Mouse (Mus musculus): Measurements from ENCODE around the gene Ssbp3.
A peak's percentile ranks its signal among the peaks of the same experiment; 100 is the strongest.

The Ssbp3 gene

DNA sequence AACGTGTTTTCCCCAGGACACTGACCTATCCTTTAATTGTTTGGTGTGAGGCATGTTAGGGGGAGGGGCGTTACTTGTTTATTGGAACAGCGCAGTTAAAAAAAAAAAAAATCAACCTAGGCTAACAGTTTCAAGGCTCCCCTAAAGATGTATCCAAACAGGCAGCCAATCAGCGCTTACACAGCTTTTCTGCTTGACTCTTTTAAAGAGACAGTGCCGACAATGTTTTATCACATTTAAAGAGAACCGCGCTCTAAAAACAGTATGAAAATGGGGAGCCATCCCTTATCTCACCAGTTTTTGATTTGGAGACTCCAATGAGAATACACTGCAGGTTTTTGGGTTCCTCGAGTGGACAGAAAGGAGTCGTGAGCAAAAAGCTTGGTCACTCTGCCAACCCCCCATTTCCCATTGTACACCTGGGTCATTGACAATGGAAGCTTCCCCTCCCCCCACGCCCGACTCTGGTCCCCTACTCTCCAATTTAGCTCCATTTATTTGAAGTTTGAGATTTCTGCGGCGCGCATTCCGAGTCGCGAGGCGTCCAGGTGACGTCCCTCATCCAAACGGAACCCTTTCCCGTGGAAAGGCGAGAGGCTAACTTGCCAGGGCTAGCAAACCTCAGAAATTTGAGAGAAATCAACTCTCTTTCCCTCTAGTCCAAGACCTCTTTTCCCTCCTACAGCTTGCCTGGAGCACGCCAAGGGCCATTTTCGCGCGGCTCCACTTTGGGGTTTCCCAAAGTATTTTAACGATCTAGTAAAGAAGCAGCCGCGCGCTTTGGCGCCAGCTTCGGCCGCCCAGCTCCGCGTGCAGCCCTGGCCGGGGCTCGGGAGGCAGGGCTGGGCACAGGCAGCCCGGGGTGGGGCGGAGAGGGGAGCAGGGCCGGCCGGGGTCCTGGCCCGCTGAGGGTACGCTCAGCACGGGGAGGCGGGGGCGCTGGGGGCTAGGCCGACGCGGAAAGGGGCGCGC, at the start of gene Ssbp3:
Gene Ssbp3, plus strand, starts transcription at position 501 of the 972 bp plus-strand sequence.
- DNase-seq (ENCODE audit: low spot score) = peak; percentile 82

DNA sequence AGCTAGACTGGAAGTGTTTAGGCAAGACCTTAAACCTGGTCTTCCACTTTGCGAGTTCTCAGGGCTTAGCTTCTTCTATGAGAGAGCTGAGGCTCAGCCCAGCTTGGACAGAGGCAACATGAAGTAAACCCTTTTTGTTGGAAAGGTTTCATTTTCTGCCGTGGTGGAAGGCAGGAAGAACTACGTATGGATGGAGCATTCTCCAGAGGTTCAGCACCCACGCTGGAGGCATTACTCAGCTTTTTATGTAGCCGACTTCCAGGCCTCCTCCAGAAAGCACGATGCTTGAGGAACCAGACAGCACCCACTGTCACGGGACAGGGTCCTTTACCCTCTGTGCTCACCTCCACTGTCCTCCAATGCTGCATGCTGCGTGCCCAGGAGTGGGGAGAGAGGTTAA, 48.6 kb upstream of the Ssbp3 start:
- DNase-seq (ENCODE audit: low spot score) = no peak

DNA sequence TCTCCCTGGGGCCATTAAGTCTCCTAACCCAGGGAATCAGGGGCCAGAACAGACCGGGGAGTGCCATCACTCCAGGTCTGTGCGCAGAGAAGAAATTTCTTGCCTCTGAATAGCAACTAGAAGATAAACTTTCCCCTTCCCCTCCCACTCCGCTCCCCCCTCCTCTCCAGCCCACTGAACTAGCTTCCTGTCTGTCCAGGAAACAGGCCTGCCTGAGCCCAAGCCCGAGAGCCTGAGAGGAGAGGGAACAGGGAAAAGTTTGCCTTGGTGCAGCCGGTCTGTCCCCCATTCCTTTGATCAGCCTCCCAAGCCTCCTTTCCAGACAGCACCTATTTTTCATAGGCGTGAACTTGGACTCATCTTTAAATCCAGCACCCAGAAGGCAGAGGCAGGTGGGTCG, 48.2 kb upstream of the Ssbp3 start:
- DNase-seq (ENCODE audit: low spot score) = no peak

DNA sequence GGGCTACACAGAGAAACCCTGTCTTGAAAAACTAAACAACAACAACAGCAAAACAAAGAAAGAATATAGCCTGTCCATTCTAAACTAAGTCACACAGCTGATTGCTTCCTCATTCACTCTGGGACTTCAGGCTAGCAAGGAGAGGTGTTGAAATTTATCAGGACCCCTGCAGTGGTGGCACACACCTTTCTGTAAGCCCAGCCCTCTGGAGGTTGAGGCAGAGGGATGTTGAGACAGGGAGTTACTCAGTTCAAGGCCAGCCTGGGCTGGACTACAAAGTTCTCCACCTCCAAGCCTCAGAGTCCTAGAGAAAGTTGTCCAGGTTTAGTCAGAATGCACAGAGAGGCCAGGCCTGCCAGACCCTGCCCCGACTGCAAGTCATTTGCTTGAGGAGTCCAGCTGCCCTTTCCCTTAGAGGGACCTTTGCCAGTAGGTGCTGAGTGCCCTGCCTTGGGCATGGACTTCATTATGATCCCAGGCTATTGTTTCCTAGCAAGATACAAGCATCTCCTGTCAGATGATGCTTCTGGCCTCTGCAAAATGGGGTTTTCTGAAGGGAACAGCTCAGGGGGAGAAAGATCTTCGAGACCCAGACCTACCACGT, 47.6 kb upstream of the Ssbp3 start:
- DNase-seq (ENCODE audit: low spot score) = no peak

DNA sequence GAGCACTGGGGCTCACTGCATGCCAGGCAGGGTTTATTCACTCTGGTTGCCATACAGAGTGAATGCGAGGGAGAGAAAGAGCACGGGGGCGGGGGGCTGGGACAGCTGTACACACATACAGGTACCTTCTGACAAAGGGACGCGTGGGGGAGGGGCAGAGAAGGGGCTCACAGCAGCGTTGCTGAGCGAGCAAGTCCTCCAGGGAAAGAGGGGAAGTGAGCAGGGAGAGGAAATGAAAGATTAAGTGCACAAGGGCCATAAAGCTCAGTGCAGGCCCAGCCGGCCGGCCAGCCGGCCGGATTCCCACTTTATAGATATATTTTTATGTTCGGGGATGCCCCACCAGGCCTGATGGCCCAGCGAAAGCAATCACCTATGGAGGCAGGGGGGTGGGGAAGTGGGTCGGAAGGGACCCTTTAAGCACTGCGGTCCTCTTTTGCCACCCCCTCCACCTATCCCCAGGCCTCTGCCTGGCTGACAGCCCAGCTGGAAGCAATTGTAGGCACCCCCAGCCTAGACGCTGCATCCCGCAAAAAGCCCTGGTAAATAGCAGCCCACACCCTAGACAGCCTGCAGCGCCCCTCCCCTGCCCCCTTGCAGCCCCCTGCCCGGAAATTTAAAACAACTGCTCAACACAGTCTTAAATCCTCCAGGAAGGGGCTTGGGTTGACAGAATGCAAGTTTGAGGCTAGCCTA, 44.9 kb upstream of the Ssbp3 start:
- peak; percentile 57 for DNase-seq (ENCODE audit: low spot score)

DNA sequence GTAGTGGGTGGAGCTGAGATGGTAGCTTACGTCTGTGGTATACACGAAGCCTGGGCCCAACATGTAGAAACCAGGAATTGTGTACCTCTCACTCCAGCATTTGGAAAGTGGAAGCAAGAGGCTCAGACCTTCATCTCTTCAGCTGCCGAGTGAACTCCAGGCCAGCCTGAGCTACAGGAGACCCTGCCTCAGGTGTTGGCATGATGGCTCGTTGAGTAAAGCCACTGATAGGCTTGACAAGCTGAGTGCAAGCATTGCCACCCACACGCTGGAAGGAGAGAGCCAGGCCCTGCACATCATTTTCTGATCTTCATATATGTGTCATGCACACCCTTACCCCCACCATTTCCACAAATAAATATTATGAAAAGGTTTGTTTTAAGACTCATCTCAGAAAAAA, 44.1 kb upstream of the Ssbp3 start:
- no peak for DNase-seq (ENCODE audit: low spot score)

DNA sequence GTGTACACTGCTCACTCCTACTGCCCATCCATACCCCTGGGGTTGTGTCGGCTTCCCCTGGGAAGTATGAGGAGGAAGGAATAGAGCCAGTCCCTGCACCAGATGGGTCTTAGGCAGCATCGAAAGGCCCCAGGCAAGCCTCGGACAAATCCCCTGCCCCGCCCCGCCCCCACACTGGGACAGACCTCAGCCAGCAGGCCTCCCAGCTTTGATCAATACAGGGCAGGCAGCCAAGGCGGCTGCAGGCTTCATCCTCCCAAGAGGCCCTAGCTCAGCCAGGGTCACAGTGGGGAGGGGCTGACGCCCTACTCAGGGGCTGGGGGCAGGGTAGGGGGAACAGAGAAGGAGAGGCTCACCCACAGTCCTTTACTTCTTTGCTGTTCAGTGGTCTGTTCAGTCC, 43.7 kb upstream of the Ssbp3 start:
- peak; percentile 80 for DNase-seq (ENCODE audit: low spot score)

DNA sequence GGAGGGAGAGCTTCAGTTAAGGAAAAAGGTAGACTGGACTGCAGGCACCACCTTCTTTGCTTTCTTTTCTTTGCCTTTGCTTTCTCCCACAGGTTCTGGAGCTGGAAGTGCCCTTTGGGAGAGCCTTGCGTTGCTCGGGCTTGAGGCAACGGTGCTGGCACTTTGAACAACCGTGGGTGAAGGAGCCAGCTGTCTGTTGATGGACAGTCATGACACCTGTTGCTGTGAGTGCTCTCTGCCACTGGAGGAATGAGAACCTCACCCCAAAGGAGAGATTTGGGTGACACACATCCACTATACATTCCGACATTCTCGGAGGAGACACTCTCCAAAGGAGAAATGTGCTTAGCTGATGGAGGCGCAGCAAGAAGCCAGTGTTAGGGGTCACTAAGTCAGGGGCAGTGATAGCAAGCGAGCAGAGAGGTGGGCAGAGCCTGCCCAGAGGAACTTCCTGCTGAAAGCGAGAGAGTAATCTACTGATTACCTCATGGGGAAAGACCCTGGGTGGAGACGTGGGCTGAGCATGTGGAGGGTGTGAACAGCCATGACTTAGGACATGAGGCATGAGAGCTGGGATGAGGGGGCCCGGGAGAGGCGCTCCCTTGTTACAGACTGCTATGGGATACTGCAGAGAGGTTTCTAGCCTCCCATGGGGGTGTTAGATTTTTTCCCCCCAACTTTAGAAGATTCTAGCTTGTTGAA, 41.6 kb upstream of the Ssbp3 start:
- DNase-seq (ENCODE audit: low spot score) = no peak

DNA sequence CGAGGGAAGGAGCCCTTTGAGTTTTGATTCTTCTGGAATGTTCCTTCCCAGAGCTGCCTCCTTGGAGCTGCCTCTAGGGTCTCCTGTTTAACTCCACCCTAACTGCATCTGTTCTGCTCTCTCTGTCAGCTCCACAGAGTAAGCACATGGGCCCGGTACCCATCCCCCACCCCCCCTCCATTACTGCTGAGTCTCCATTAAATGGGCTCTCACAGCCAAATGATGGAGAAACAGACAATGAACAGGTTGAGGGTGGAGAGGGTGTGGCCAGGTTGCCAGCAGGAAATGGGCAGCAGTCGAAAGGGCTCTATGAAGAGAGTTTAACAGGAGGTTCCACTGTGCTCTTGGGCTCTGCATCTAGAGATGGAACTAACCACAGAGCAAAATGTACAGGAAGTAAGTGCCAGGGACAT, 41.0 kb upstream of the Ssbp3 start:
- DNase-seq (ENCODE audit: low spot score) = no peak

DNA sequence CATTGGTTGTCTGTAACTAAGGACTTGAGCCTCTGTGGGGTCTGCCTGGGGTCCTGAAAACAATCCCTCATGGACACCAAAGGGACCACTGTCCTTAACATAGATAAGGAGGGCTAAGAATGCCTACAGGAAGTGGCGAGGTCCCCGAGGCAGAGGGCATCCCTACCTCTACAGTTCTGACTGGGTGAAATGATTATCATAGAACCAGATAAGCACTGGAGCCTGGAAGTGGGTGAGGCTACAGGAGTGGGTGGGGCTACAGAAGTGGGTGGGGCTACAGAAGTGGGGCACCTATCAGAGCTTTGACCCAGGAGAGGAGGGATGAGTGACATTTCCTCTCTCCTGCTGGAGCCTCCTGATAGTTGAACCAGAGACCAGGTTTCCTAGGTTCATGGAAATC, 39.9 kb upstream of the Ssbp3 start:
- DNase-seq (ENCODE audit: low spot score) = no peak

DNA sequence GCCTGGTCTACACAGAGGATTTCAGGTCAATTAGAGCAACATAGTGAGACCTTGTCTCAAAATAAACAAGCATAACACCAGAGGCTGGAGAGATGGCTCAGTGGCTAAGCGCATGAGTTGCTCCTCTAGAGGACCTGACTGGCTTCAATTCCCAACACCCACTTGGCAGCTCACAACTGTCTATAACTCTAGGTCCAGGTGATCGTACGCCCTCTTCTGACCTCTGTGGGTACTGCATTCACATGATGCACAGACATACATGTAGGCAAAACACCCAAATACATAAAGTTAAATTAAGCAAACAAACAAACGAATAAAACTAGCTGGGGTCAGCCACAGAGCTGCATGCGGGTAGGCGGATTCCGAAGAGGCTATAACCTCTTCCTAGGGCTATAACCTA, 36.0 kb upstream of the Ssbp3 start:
- no peak for DNase-seq (ENCODE audit: low spot score)

DNA sequence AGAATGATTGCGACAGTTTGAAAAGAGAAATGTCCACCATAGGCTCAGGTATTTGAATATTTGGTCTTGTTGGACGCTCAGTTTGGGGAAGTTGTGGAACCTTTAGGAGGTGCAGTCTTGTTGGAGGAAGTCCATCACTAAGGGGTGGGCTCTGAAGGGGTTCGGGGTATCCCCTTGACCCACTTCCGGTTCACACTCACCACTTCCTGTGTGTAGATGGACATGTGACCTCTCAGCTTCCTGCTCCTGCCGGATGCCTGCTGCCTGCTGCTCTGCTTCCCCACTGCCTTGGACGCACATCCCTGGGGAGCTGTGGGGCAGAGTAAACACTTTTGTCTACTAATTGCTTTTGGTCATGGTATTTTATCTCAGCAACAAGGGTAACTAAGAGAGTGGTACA, 29.4 kb upstream of the Ssbp3 start:
- DNase-seq (ENCODE audit: low spot score) = no peak

DNA sequence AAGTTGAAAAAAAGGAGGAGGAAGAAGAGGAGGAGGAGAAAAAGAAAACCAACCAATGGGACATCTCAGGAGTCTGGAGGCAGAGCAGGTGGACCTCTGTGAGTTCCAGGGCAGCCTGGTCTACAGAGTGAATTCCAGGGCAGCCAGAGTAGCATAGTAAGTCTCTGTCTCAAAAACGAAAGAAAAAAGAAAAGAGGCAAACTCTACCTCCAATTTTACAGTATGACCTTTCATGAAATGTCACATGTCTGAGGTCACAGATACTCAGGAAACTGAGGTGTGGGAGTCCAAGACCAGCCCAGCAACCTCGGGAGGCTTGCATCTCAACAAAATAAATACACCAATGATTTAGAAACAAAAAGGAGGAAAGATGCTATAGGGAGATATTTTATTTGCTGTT, 27.4 kb upstream of the Ssbp3 start:
- no peak for DNase-seq (ENCODE audit: low spot score)

DNA sequence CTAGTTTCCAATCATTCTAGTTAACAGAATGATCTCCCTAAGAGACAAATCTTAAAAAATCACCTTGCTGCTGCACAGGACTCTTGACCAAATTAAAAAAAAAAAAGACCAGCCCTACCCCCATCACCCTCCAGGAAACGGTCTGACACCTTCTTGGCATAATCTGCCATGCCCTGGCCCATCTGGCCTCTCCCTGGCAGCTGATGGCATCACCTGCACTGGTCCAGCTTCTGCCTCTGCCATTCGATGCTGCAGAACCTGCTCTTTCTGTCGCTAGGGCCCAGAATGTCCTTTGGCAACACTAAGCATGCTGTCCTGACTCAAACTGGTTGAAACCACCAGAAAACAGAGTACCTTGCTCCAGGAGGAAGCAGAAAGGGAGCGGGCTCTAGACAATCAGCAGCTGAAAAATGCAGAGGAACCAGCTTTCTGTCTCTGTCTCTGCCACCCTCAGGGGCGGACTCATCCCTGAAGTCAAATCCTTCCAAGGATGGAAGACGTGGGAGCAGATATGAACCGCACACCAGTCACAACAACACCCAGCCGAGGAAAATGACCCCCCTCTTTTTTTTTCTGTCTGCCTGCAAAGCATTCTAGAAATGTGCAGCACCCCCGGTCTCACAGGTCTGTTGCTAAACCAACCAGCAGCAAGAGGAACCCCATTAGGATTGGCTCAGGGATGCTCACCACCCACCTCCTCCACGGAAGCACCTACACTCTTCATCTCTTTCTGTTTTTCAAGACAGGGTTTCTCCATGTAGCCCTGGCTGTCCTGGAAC, 24.0 kb upstream of the Ssbp3 start:
- no peak for DNase-seq (ENCODE audit: low spot score)

DNA sequence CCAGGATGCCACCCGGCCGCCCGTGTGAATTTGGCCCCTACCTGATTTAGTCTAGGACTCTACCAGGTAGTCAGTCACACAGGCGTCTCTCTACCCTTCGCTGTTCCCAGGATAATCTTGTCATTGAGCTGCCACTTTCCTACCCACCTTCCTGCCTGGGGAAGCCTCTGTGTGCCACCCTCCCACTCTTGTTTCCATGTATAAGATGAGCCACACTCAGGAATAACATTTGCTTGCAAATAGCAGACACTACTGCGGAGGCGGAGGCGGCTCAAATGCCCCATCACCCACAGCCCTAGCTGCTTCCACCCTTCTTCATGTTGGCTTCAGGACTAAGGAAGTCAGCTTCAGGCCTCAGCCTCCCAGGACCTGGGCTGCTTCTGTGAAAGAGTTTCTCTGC, 14.4 kb upstream of the Ssbp3 start:
- no peak for DNase-seq (ENCODE audit: low spot score)

DNA sequence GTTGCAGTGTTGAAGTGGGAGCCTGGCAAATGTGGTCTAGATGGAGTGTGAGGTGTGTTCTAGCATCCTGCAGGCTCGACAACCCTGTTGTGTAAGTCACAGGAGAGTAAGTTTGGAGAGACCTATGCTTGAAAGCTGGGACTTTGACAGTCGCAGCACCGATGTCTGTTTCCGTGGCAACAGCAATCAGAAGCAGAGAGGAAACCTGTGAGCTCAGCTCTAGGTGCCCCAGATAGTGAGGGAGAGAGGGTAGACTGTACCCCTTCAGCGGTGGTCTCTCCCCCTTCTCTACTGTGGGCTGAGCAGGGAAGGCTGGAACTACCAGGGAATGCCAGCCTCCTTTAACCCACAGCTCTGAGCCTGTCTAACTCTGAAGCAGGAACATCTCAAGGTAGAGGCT, 11.6 kb upstream of the Ssbp3 start:
- no peak for DNase-seq (ENCODE audit: low spot score)

DNA sequence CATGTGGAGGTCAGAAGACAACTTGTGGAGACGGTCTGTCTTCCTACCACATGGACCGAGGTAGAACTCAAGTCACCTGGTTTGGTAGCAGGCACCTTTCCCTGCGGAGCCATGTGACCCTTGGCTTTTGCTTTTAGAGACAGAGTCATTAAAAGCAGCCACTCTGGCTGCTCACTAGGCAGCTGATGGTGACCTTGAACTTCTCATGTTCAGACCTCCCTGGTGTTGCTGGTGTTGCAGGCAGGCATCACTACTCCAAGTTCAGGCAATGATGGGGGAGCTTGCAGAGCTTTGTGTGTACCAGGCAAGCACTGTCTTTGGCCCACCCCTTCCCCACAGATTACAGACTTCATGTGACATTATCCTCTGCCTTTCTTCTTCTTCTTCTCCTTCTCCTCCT, 11.0 kb upstream of the Ssbp3 start:
- no peak for DNase-seq (ENCODE audit: low spot score)

DNA sequence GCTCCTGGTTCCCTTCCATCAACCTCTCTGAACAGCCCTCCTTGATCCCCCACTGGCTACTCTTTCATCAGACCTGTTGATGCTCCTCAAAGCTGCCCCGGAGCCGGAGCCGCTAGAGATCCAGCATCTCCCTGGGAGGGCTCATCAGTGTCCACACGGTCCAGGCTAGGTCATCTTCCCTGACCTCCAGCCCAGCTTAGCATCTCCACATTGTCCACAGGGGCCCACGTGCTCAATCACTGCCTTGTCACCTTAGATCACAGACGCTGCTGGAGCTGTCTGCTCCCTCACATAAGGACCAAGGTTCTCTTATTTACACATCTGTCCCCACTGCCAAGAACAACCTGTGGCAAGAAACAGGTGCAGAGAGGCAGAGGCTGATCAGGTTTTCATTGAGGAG, 9.8 kb upstream of the Ssbp3 start:
- DNase-seq (ENCODE audit: low spot score) = no peak

DNA sequence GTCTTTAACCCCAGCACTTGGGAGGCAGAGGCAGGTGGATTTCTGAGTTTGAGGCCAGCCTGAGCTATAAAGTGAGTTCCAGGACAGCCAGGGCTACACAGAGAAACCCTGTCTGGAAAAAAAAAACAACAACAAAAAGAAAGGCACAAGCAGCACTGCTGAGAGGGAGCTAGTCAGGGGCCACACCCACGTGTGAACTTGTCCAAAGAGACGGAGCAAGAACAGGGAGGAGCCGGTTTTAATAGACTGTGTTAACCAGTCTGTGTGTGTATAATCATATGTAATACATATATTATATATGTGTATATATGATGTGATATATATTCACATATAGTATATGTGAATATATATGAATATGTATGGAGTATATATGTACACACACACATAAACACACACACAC, 8.9 kb upstream of the Ssbp3 start:
- no peak for DNase-seq (ENCODE audit: low spot score)

DNA sequence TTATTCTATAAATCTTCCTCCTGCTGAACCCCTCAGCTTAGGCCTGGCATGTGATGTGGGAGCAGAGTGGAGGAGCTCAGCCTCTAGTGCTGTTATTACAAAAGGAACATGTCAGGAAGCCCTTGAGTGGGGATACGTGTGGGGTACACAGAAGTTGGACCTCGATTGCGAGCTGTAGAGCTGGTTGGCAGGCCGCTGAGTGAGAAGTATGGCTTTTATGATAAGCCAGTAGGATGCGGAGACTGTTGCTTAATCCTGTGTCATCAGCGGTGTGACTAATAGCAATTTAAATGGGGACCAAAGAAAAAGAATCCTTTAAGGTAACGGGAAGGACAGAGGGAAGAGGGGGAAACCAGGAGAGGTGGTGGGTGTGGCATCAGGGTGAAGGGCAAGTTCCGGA, 8.3 kb upstream of the Ssbp3 start:
- DNase-seq (ENCODE audit: low spot score) = no peak

DNA sequence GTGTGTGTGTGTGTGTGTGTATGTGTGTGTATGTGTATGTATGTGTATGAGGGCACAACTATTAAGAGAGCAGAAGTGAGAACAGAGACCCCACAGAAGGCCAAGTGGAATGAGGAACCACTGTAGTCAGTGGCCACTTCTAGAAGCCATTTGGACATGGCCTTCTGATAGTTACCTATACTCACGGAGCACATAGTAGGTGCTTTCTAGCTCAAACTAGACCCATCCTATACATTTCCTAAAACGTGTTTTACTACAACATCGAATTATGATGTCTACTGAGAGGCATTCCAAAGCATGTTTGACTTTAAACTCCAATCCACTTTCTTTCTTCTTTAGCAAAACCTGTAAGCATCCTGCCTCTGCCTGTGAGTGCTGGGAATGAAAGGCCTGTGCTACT, 4.6 kb upstream of the Ssbp3 start:
- DNase-seq (ENCODE audit: low spot score) = no peak
